Mouse (Mus musculus) myocyte (in vitro differentiated cells): ENCODE results near the gene Unc93b1.
A peak's percentile ranks its signal among the peaks of the same experiment; 100 is the strongest.

Experiments
- CEBPB ChIP-seq: IDR thresholded peaks from 2 replicates; pipeline ENCODE4 v1.6.1; 2011; ENCODE audit warnings: mild to moderate bottlenecking, moderate library complexity; ENCODE audit not compliant: poor library complexity, insufficient read depth, severe bottlenecking
- E2F4 ChIP-seq: IDR thresholded peaks from one replicate; pipeline ENCODE4 v1.6.1; 2011; ENCODE audit warnings: mild to moderate bottlenecking, control low read depth, moderate library complexity; ENCODE audit not compliant: insufficient read depth
- MAX ChIP-seq: IDR thresholded peaks from one replicate; pipeline ENCODE4 v1.6.1; 2011; ENCODE audit warnings: low read depth, mild to moderate bottlenecking, control low read depth
- MYOD1 ChIP-seq, 3 experiments: IDR thresholded peaks; one replicate each; pipeline ENCODE4 v1.6.1; 2011; ENCODE audit warnings: control low read depth in 2 of 3, low read depth in 2 of 3, mild to moderate bottlenecking in 2 of 3, moderate library complexity in 1 of 3; ENCODE audit not compliant: insufficient read length in 2 of 3, control insufficient read depth in 1 of 3
- MYOG ChIP-seq, 3 experiments: IDR thresholded peaks; one replicate each; pipeline ENCODE4 v1.6.1; 2011; ENCODE audit warnings: control low read depth in 2 of 3, low read depth in 2 of 3, mild to moderate bottlenecking in 2 of 3; ENCODE audit not compliant: insufficient read length in 2 of 3, control insufficient read depth in 1 of 3, insufficient read depth in 1 of 3
- POLR2A ChIP-seq: IDR thresholded peaks from one replicate; pipeline ENCODE4 v1.6.1; 2011; ENCODE audit warnings: low read depth, mild to moderate bottlenecking, control low read depth, moderate library complexity; ENCODE audit not compliant: insufficient read length
- POLR2AphosphoS2 ChIP-seq: IDR thresholded peaks from one replicate; pipeline ENCODE4 v1.6.1; 2011; ENCODE audit warnings: low read depth, control low read depth; ENCODE audit not compliant: insufficient read length
- REST ChIP-seq: IDR thresholded peaks from one replicate; pipeline ENCODE4 v1.6.1; 2011; ENCODE audit warnings: mild to moderate bottlenecking, control low read depth, moderate library complexity; ENCODE audit not compliant: insufficient read depth, insufficient read length
- TCF12 ChIP-seq: IDR thresholded peaks from one replicate; pipeline ENCODE4 v1.6.1; 2011; ENCODE audit warnings: mild to moderate bottlenecking, control low read depth; ENCODE audit not compliant: poor library complexity, insufficient read depth, severe bottlenecking
- TCF3 ChIP-seq: IDR thresholded peaks from one replicate; pipeline ENCODE4 v1.6.1; 2011; ENCODE audit warnings: low read depth, control low read depth; ENCODE audit not compliant: insufficient read length
- USF1 ChIP-seq: IDR thresholded peaks from one replicate; pipeline ENCODE4 v1.6.1; 2011; ENCODE audit warnings: low read depth, mild to moderate bottlenecking, control low read depth, moderate library complexity

DNA sequence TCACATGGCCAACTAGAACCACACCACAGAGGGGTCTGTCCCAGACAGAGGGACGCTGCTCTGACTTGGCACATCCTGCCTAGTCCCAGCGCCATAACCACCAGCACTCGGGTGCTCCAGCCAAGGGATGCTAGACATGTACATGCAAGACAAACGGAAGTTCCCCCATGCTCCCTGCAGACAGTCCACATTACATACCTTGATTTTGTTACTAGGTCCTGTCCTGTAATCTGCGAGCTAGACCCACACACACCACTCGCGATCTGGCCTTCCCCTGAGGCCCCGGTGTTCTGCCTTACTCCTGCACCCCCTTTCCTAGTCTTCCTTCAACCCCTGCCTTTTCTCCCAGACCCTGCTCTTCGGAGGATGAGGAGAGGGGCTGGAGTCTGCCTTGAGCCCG is 28.7 kb upstream of the Unc93b1 start:
- TF ChIP-seq POLR2A (peak; percentile 20), POLR2AphosphoS2 (peak; percentile 12), TCF12 (no peak), MAX (no peak), MYOG (IDR thresholded peaks at IDR 0.05; ENCODE audit: control insufficient read depth in 1 of 3, insufficient read depth in 1 of 3, insufficient read length in 2 of 3, low read depth in 2 of 3) (no peak), TCF3 (no peak), REST (no peak), USF1 (no peak), MYOD1 (IDR thresholded peaks at IDR 0.05; ENCODE audit: control insufficient read depth in 1 of 3, insufficient read length in 2 of 3, low read depth in 2 of 3) (no peak), E2F4 (no peak), CEBPB (no peak)
